Mouse (Mus musculus) liver, postnatal 0 days (tissue): ENCODE measurements around the gene Ptpn12.

Experiments used
- CTCF ChIP-seq: sonication (generic); IDR thresholded peaks from 2 replicates; pipeline ENCODE4 v1.5.1; 2016; ENCODE audit warnings: antibody characterized with exemption, low read depth
- EP300 ChIP-seq: IDR thresholded peaks from 2 replicates; pipeline ENCODE4 v1.6.1; 2016; ENCODE audit warnings: antibody characterized with exemption, low read depth, mild to moderate bottlenecking

DNA sequence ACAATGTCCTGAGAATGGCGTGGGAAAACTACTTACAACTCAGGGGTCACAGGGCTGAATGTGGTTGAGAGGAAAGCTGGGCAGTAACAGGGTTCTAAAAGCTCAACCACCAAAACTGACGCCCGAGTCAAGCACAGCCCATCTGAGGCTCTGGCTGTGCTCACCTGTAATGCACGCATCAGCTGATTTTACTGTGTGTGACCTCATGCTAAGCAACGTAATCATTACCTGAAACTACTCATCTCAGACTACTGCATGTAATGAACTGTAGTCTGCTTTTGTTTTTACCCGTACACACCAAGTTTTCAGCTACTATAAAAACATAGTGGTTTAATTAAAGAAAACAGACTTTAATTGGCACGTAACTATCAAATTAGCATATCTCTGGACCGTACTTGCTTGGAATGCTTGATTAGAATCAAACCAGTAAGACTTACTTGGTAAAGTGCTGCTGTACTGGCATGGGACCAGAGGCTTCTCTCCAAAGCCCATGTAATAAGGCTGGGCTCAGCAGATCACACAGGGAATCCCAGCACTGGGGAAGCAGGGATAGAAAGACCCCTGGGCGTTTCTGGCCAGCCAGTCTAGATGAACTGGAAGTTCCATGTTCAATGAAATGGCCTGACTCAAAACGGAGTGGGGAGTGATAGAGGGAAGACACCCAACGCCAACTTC is 22.2 kb downstream of the Ptpn12 start:
- TF ChIP-seq CTCF (no peak), EP300 (no peak)
